Mouse (Mus musculus) effector memory CD4-positive, alpha-beta T cell, adult 7 months (primary cell): ENCODE results near the gene AI182371. TPM values are rescaled to one million over a fixed set of nuclear protein-coding genes. Genes with fewer than 3 reads are reported as not detected.

Source experiments
- polyA plus RNA-seq: library from polyadenylated mRNA; unstranded; fragments of 100-300 nt; shearing (Covaris generic); gene quantifications from one replicate; pipeline ENCODE4 v1.2.1, GENCODE M21; 2017

Gene AI182371
- 4.2 TPM for polyA plus RNA-seq

GRCm38 (mm10) chr2:35101443-35101842, at the start of gene AI182371:
Gene AI182371 (minus strand): TSS chr2:35101543.

GRCm38 (mm10) chr2:35109141-35109923, 8.0 kb upstream of the AI182371 start, which contains the start of gene Cntrl:
Gene Cntrl (plus strand): TSS chr2:35109492.

GRCm38 (mm10) chr2:35061338-35061737, 40.0 kb downstream of the AI182371 start, which contains the start of gene Hc:
Gene Hc (minus strand): TSS chr2:35061438.

Other genes with a start within 250 kb of the AI182371 start
- not detected for gene Cutal, start 227.1 kb downstream of the AI182371 start, polyA plus RNA-seq
- gene Psmd5, start 226.6 kb downstream of the AI182371 start, polyA plus RNA-seq, result 40.6 TPM
- 3.1 TPM for gene Phf19, start 187.5 kb downstream of the AI182371 start, polyA plus RNA-seq
- gene Traf1, start 139.8 kb downstream of the AI182371 start, polyA plus RNA-seq, result 1,568 TPM
- gene Hc, start 40.1 kb downstream of the AI182371 start, polyA plus RNA-seq, result not detected
- 100 TPM for gene Cntrl, start 7.9 kb upstream of the AI182371 start, polyA plus RNA-seq
- 221 TPM for gene Rab14, start 99.6 kb upstream of the AI182371 start, polyA plus RNA-seq
- 4.0 TPM for gene Gsn, start 154.8 kb upstream of the AI182371 start, polyA plus RNA-seq
- gene Stom, start 235.4 kb upstream of the AI182371 start, polyA plus RNA-seq, result 0.26 TPM